Mouse (Mus musculus) heart, adult 2 months (tissue): ENCODE measurements around the gene Dusp28.

Source experiments
- CTCF ChIP-seq: fragments of 200-600 bp; IDR thresholded peaks from 2 replicates; pipeline ENCODE4 v1.8.1; 2022; ENCODE audit warnings: antibody characterized with exemption, mild to moderate bottlenecking, moderate library complexity
- EP300 ChIP-seq: fragments of 200-500 bp; IDR thresholded peaks from 2 replicates; pipeline ENCODE4 v1.6.1; 2011; ENCODE audit warnings: low read depth, low read length, control low read depth; ENCODE audit not compliant: insufficient read depth
- POLR2A ChIP-seq: fragments of 200-500 bp; IDR thresholded peaks from 2 replicates; pipeline ENCODE4 v1.6.1; 2011; ENCODE audit warnings: mild to moderate bottlenecking, low read depth, low read length, control low read depth; ENCODE audit not compliant: insufficient read depth

- TF ChIP-seq CTCF (no peak), POLR2A (no peak), EP300 (no peak)
Measured at GRCm38 (mm10) chr1:92866170-92866569, 40.6 kb upstream of the Dusp28 start.
